Mouse (Mus musculus) left cerebral cortex, adult 18-20 months (tissue): ENCODE measurements around the gene Micu1. TPM values are rescaled to one million over a fixed set of nuclear protein-coding genes. Genes with fewer than 3 reads are reported as not detected.

Experiments
- DNase-seq, 2 experiments: peaks; one replicate each; pipeline ENCODE4 v3.0.0; 2021 to 2022; ENCODE audit warnings: low spot score in 2 of 2, mixed read lengths in 1 of 2
- total RNA-seq, 2 experiments: library from RNA; stranded (reverse); gene quantifications; 2 replicates each; pipeline ENCODE4 v1.2.3; 2021

Micu1 gene
- total RNA-seq, 2 experiments from 2014 or later = 89.9 to 92.1 TPM

DNA sequence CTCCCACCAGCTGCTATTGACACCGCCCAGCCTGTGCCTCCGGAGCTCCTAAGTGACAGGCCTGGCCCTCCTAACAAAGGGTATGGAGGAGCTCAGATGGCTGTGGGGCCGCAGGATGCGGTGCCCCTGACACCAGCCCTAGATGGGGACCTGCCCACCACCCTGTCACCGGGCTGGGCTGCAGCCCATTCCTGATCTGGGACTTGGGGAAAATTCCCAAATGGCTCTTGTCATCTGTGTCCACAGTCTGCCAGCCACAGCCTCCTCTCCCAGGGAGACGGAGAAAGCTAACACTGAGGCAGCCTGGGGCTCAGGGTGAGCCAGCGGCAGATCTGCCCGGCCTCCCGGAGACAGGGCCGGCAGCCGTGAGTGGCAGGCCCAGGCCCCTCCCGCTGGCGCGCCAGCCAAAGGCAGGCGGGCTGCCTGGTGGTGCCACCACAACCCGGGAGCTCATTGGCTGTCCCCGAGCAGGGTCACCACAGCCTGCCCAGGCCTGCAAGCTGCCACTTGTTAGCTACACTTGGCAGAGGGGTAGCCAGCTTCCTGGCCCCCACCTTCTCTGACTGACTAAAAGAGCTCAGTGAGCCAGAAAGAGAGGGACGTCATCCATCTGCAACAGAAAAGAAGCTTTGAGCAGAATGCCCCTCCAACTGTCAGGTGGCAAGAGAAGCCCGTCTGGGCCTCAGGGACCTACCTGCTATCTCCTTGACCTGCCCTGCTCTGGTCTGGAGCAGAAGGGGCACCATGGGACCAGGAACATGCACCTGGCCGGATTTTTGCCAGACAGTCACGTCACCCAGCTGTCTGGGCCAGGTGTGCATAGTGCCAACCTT is 197.3 kb downstream of the Micu1 start:
- peak; percentile 80 to 91 for DNase-seq

DNA sequence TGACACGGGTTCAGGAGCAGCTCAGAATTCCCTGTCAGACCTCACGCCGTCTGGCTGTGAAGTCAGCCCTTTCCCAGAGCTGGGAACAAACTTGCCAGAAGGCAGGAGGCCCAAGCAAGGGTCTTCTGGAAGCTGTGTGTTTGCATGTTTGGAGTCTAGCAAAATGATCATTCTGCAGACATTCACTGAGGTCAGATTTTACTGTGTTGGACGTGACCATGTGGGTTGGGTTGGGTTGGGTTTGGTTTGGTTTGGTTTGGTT is 197.8 kb downstream of the Micu1 start:
- no peak for DNase-seq

DNA sequence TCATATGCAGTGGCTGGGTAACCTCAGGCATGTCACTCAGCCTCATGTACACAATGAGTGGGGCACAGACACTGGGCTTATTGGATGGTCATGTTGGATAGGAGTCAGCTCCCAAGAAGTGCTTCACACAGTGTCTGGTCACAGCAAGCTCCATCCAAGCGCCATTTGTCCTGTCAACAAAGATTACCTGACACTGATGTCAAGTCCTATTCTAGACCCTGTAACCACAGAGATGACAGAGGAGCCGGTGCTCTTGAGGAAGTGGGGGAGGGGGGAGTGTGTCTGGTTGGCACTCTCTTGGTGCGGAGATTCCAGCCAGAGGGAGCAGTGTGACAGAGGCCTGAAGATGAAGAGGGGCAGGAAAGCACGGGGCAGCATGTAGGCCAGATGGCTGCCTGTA is 198.7 kb downstream of the Micu1 start:
- DNase-seq = no peak

DNA sequence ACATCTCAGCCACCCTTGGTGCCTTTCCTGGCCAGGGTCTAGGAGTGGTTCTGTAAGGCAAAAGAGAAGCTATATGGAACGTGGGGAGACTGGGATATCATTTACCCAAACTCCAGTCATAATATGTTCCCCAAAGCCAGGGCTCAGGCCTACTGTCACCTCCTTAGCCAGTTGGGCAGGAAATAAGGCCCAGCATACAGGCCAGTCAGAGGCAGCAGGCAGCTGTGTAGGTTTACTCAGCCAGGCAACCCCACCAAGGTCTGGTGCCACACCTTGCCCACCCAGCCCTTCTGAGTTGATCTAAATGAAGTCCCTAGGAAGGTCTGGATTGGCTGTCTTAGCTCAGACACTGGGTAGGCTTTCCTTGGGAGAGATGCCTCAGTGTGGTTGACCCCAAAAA is 199.2 kb downstream of the Micu1 start:
- DNase-seq = no peak

DNA sequence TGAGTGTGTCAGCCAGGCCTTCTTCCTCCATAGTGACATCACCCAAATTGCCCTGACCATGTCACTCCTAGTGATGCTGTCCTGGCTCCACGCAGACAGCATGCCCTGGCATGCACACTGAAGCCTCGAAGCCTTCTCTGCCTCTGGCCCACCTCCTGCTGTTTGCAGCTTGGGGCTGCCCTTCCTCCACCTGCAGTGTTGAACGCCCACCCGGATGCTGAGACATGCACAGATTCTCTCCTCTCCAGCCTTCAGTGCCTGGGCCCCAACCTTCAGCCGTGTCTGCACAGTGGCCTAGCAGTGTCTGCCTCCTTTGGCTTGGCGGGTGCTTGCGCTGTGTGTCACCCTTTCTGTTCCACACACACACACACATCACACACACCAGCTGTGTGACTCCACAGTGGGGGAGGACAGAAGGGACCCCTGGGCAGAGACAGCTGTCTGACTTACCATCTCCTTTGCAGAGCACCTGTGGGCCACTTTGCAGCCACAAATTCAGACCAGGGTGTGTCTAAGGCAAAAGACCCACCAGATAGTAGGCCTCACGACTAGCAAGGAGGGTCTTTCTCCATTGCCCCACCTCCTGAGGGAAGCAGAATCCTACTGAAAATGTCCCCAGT is 199.8 kb downstream of the Micu1 start:
- peak in 1 of 2 experiments; percentile 43 for DNase-seq

DNA sequence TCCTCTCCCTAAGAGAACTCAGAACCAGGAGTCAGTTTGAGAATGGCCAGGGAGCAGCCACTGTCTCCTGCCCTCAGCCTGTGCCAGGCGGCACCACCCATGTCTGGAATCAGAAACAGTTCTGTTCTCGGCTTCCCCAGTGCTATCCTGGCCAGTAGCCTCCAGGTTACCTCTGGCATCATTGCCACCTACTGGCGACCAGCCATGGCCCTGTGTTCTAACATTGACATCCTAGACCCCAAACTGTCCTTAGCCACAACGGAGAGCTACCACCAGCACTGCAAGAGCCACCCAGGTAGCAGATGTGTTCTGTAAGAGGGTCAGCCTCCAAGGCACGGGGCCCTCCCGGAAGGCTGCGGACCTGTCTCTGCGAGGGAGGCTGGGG is 200.3 kb downstream of the Micu1 start:
- DNase-seq = no peak

DNA sequence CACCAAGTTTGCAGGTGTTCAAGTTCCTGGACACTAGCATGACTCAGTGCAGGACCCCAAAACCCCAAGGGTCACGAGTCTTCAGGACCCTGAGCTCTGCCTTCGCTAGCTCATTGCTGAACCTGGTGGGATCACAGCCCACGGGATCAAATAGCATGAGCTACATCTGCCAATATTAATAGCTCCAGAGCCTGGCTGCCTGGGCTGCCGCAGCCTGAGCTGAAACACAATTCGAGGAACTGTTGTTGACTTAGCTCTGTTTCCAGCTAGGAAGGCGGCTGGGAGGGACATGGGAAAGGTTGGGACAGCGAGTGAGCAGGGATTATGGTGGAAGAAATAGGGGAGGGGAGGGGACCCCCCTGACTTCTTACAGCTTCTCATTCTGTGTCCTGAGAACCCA is 200.9 kb downstream of the Micu1 start:
- DNase-seq = no peak

DNA sequence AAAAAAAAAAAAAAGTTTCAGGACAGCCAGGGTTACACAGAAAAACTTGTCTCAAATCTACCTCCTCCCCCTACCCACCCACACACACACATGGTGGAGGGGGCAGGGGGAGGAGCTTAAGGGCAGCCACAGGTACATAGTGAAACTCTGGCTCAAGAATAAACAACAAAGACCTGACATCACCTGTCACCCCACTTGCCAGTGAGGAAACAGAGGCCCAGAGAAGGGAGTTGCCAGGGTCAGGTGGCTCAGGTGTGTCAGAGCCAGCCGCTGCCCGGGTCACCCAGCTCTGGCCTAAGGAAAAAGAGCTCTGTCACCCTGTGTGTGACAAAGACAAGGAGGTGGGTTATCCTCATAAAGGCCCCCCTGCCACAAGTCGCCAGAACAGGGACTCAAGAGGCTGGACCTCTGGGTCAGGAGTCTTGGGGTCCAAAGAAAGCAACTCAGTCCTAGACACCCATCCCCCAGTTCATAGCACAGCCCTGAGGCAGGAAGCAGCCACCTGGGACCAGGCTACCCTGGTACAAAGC is 204.9 kb downstream of the Micu1 start:
- DNase-seq = no peak

DNA sequence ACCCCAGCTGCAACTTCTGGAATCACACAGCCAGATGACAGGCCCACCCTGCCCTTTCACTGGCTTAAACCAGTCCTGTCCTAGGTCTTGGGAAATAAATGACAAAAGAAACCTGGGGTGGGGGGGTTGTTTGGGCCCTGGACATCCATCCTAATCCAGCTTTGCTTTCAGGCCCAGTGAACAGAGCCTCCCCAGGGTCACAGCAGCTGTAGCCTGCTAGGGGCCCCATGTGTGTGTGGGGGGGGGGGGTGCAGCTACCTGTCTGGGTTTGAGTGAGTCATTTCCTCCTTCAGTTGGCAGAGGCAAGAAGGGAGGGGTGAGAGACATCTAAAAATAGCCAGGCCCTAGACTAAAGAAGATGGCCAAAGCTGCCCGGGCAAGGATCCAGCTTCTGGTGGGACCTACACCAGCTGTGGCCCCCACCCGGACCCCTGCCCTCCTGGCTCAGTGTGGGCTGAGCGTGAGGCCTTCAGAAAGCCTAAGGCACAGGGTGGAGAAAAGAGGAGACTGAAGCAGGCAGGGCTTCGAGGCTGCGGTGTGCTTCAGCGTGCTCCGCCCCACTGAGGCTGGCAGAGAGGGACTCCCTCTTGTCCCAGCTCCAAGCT is 205.5 kb downstream of the Micu1 start:
- no peak for DNase-seq

DNA sequence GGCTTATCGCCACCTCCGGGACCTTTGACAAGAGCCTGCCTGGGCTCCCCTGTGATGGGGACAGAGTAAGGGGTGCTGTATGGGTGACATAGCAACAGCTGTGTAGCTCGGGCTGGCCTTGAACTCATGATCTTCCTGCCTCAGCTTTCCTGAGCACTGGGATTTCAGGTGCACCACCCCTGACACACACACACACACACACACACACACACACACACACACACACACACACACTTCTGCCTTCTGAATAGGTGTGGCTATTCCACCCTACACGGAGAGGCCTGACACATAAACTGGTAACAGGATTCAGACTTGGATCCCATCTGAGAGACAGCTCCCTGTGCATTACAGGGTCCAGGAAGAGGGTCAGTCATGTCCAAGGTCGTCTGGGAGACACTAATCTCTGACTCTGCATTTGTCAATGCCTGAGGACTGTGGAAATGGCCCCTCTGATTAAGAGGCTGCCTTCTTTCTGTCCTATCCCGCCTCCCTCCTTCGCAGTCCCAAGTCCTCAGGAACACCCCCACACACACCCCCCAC is 206.6 kb downstream of the Micu1 start:
- DNase-seq = no peak

DNA sequence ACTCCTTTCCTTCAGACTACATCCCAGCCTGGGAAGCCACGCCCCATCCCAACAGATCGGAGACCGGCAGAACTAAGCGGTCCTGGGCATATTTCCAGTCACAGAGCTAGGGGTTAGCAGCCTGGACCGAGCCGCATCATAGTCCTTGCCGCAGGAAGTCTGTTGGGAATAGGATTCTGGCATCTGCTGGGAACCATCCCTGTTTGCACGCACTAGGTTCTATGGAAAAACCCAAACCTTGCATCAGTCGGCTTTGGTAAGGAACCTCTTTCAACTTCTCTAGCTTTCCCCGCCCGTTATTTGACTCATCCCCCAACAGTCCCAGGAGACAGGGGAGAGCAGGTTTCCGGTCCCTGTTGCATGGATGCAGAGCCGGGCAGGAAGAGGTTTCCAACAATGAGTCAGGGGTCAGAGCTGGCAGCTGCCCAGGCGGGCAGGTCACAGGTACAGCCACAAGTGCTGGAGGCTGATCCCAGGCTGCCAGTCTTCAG is 207.1 kb downstream of the Micu1 start:
- no peak for DNase-seq

DNA sequence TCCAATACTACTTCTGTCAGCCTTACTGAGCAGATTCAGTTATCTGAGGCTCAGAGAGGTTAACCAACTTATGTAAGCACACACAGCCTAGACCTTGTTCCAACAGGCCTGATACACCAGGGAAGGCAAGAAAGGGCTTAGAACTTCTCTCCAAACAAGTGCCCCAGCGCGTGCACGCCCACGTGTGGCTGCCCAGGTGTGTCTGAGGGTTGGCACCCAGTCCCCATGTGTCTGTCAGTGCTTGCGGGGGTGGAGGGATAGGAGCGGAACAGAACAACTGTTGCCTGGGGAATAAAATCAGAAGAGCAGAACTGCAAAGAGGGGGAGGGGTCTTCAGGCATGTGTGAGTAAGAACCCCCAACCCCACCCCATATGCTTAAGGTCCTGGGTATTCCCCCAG is 208.8 kb downstream of the Micu1 start:
- DNase-seq = no peak

DNA sequence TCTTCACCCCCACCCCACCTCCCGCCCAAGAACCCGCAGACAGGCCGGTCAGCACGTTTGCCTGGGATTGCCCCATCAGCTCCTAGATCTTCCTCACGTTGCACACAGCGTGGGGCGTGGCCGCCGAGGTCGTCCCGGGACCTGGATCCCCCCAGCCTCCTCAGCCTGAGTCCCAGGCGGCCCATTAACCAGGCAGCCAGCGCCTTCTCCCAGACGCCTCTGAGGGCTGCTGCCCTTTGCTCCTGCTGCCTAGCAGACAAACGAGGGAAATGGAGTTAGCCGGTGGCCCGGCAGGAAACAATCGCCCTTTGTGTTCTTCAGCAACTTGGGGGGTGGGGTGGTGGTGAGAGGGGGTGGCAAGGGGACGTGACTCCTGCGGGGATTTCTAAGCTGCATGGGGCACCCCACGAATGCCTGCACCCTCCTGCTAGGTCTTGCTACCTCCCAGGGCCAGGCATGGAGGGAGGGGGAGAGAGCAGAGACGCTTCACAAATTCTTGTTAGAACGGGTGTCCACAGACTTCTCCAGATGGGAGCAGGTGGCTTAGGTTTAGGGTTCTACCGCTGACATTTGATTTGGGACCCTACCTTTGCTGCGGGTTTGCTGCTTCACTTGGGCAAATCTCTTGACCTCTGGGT is 209.4 kb downstream of the Micu1 start:
- no peak for DNase-seq

Other genes starting within 250 kb of the Micu1 start
- gene Gm10322, start 86.4 kb upstream of the Micu1 start, total RNA-seq = not detected
- 10 to 100 TPM; 35.6 to 39.9 TPM for gene Mcu, start 85.8 kb upstream of the Micu1 start, total RNA-seq
- 10 to 100 TPM; 47.3 to 49.6 TPM for gene Dnajb12, start 177.1 kb downstream of the Micu1 start, total RNA-seq
- gene Ddit4, start 249.4 kb downstream of the Micu1 start, total RNA-seq = 10 to 100 TPM; 35.8 to 41.3 TPM